ENCODE assay signal across 23 mouse cellular contexts in genomic region chr11:63975260-63975899, GRCm38 (mm10). TPM values are rescaled to one million over a fixed set of nuclear protein-coding genes. Genes with fewer than 3 reads are reported as not detected.
A peak's percentile ranks its signal among the peaks of the same experiment; 100 is the strongest.
DNase-seq lines count a peak whose midpoint lies in the region; ATAC-seq and TF ChIP-seq lines count a peak whose summit lies in the region.
"Had no signal": no experiment of that assay in that cellular context is flagged by ENCODE, and none has a peak within 500 bp of the region (broad histone marks: within the 10 kb centered on the region; RNA-seq: fewer than 3 reads in every experiment).

No protein-coding gene starts in this region.

- H3K27me3 ChIP-seq in lung, embryonic 15.5 days = no peaks in the 10 kb centered on the region
- H3K27me3 ChIP-seq in liver, embryonic 16.5 days (ENCODE audit: control insufficient read depth, insufficient read depth, low read depth, low read length) = no peaks in the 10 kb centered on the region
- H3K27me3 ChIP-seq: hindbrain, embryonic 13.5 days had no signal

- H3K9me3 ChIP-seq in lung, embryonic 15.5 days = no peaks in the 10 kb centered on the region
- H3K9me3 ChIP-seq in liver, embryonic 16.5 days (replicated peaks; ENCODE audit: control insufficient read depth, low read length) = no peaks in the 10 kb centered on the region
- H3K9me3 ChIP-seq: heart, embryonic 10.5 days; hindbrain, embryonic 13.5 days had no signal

- no peaks in the 10 kb centered on the region for H3K4me1 ChIP-seq in lung, embryonic 15.5 days
- H3K4me1 ChIP-seq in liver, embryonic 16.5 days (ENCODE audit: control insufficient read depth, low read depth, low read length) = no peaks in the 10 kb centered on the region

- no peak overlapping the region for H3K9ac ChIP-seq in lung, embryonic 15.5 days
- no peak overlapping the region for H3K9ac ChIP-seq in liver, embryonic 16.5 days (ENCODE audit: low read depth, low read length)
- H3K9ac ChIP-seq: hindbrain, embryonic 13.5 days; lung, embryonic 14.5 days had no signal

- H3K4me3 ChIP-seq in lung, embryonic 15.5 days = no peak overlapping the region
- no peak overlapping the region for H3K4me3 ChIP-seq in liver, embryonic 16.5 days (ENCODE audit: low read depth, low read length)
- H3K4me3 ChIP-seq in layer of hippocampus, adult 2 months = no peak overlapping the region
- H3K4me3 ChIP-seq: heart, embryonic 10.5 days; hindbrain, embryonic 13.5 days; myocyte had no signal

- H3K36me3 ChIP-seq in lung, embryonic 15.5 days = no peaks in the 10 kb centered on the region
- H3K36me3 ChIP-seq in liver, embryonic 16.5 days (ENCODE audit: control insufficient read depth, insufficient read depth) = no peaks in the 10 kb centered on the region

- ATAC-seq in lung, embryonic 15.5 days (ENCODE audit: borderline replicate concordance, extremely low read depth, low FRiP score, low TSS enrichment) = no peak
- ATAC-seq in liver, embryonic 16.5 days (ENCODE audit: low read depth) = peak; percentile 27
- ATAC-seq: forebrain, embryonic 16.5 days; intestine, embryonic 16.5 days had no signal

- 73% methylated on average over 13 of the region's 13 CpGs for WGBS in lung, embryonic 15.5 days
- WGBS in liver, embryonic 16.5 days (ENCODE audit: insufficient replicate concordance) = 39% methylated on average over 13 of the region's 13 CpGs

- TF ChIP-seq CTCF in layer of hippocampus, adult 2 months (conservative IDR thresholded peaks at IDR 0.05) = no peak

- no peak for DNase-seq in lung, postnatal 14 days
- peak; percentile 66 for DNase-seq in T-cell, adult 2 months (ENCODE audit: low spot score)
- DNase-seq in natural killer cell, adult 2 months (ENCODE audit: low spot score in 2 of 2) = peak; percentile 54 to 70
- no peak for DNase-seq in gastrocnemius, postnatal 4 days (ENCODE audit: low spot score in 2 of 2)
- no peak for DNase-seq in frontal cortex, postnatal 25 days (ENCODE audit: low spot score in 2 of 2)
- DNase-seq in layer of hippocampus, adult 2 months (ENCODE audit: low spot score in 2 of 2) = no peak
- DNase-seq: adrenal gland, postnatal 14 days; cerebellum, adult 11 months; cerebellum, postnatal 10 days; embryo, embryonic 11 days; gastrocnemius, postnatal 36 days; heart, postnatal 10 days; lung, embryonic 14.5 days; midbrain, embryonic 14.5 days; right cerebral cortex, postnatal 25 days had no signal

- peak overlapping the region; percentile 20; the same call in 1 of the 2 replicates for H3K27ac ChIP-seq in lung, embryonic 15.5 days
- H3K27ac ChIP-seq in liver, embryonic 16.5 days (ENCODE audit: low read length) = no peak overlapping the region
- H3K27ac ChIP-seq in layer of hippocampus, adult 2 months = no peak overlapping the region
- H3K27ac ChIP-seq: heart, embryonic 10.5 days; hindbrain, embryonic 13.5 days; macrophage had no signal

- no peak overlapping the region for H3K4me2 ChIP-seq in lung, embryonic 15.5 days
- no peak overlapping the region for H3K4me2 ChIP-seq in liver, embryonic 16.5 days (ENCODE audit: low read depth, low read length)
- H3K4me2 ChIP-seq: hindbrain, embryonic 13.5 days; lung, embryonic 14.5 days had no signal

RNA-seq across cellular contexts. Expression of gene Hs3st3b1, which starts 53.3 kb away (rescaled TPM):
- 0.86 and 1.00 TPM in 2 replicates for polyA plus RNA-seq in lung, embryonic 15.5 days (2015; fragmentation: Nextera tagmentation; extraction: Ambion mirVana)
- polyA plus RNA-seq in liver, embryonic 16.5 days (2015; fragmentation: Nextera tagmentation; extraction: Ambion mirVana) = 14.5 and 15.5 TPM in 2 replicates
- 1 to 10 TPM in 1 of 2 experiments, under 1 TPM in 1; 0.96 to 1.8 TPM for total RNA-seq in gastrocnemius, postnatal 4 days (2021)
- under 1 TPM; 0.26 to 0.37 TPM for total RNA-seq in layer of hippocampus, adult 2 months (2021)

Comparison
In these comparisons a context has a peak if more than half of its experiments do, and no peak if none do; other contexts are left out.
1. DNase-seq: peak in T-cell, adult 2 months (single experiment) and natural killer cell, adult 2 months (2 of 2); none in lung, postnatal 14 days (single experiment), gastrocnemius, postnatal 4 days (0 of 2), frontal cortex, postnatal 25 days (0 of 2) and layer of hippocampus, adult 2 months (0 of 2).